Mouse (Mus musculus) heart, adult 2 months (tissue): ENCODE measurements at regions not wholly inside any gene's neighbourhood (a gene's known extent, or its start where the extent isn't known, plus 50 kb on each side); places are given as distances from the start of the nearest gene placed in this dataset.

Experiments used
- EP300 ChIP-seq: fragments of 200-500 bp; IDR thresholded peaks from 2 replicates; pipeline ENCODE4 v1.6.1; 2011; ENCODE audit warnings: low read depth, low read length, control low read depth; ENCODE audit not compliant: insufficient read depth
- POLR2A ChIP-seq: fragments of 200-500 bp; IDR thresholded peaks from 2 replicates; pipeline ENCODE4 v1.6.1; 2011; ENCODE audit warnings: mild to moderate bottlenecking, low read depth, low read length, control low read depth; ENCODE audit not compliant: insufficient read depth

DNA sequence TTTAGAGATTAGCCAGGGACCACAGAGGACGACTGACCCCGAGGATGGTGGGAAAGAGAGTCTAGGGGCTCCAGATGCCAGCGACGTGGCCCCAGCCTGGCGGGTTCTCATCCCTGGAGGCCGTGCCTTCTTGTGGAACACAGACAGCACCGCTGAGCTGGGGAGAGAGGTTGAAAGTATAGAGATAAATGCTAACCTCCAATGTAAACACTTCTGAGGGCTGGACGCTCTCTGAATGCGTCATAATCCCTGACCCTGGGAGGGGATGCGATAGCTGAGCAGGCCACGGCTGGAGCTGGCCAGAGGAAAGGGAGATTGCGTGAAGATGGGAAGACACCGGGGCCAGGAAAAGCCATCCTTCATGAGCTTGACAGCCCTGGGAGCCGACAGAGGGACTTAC lies 126.5 kb downstream of the Tbx5 start:
- TF ChIP-seq POLR2A (no peak), EP300 (no peak)
